Mouse (Mus musculus) G1E (cell line): ENCODE data around the gene Siglec1. TPM values are rescaled to one million over a fixed set of nuclear protein-coding genes. Genes with fewer than 3 reads are reported as not detected.

Experiments used
- ATAC-seq: 2 replicates; pipeline ENCODE4 v1.8.0; 2016; ENCODE audit warnings: mild to moderate bottlenecking; ENCODE audit not compliant: insufficient number of reproducible peaks, poor library complexity, low FRiP score, severe bottlenecking; ENCODE audit errors: extremely low read depth
- DNase-seq: peaks from one replicate; pipeline ENCODE4 v3.0.0; 2012; ENCODE audit warnings: low spot score
- H3K27me3 ChIP-seq: 2 replicates; pipeline ENCODE4 v1.6.1; 2012; ENCODE audit warnings: mild to moderate bottlenecking, low read length, inconsistent platforms; ENCODE audit not compliant: insufficient read depth
- H3K36me3 ChIP-seq: replicated peaks from 2 replicates; pipeline ENCODE3; 2012; ENCODE audit warnings: mild to moderate bottlenecking, inconsistent platforms
- H3K4me1 ChIP-seq: 2 replicates; pipeline ENCODE4 v1.6.1; 2012; ENCODE audit warnings: low read depth, low read length, inconsistent platforms, mixed read lengths; ENCODE audit not compliant: insufficient read depth
- H3K4me3 ChIP-seq: 2 replicates; pipeline ENCODE4 v1.5.1; 2012; ENCODE audit warnings: low read depth, mild to moderate bottlenecking, inconsistent platforms, low read length, moderate library complexity, mixed read lengths
- H3K9me3 ChIP-seq: replicated peaks from 2 replicates; pipeline ENCODE4 v1.6.1; 2012; ENCODE audit warnings: inconsistent platforms
- CTCF ChIP-seq: IDR thresholded peaks from 2 replicates; pipeline ENCODE4 v1.5.1; 2012; ENCODE audit warnings: low read depth, low read length, inconsistent platforms, mixed read lengths
- GATA1 ChIP-seq: IDR thresholded peaks from 2 replicates; pipeline ENCODE4 v1.6.1; 2012; ENCODE audit warnings: borderline replicate concordance, low read length, inconsistent platforms, mixed read lengths
- GATA2 ChIP-seq: IDR thresholded peaks from 2 replicates; pipeline ENCODE4 v1.6.1; 2012; ENCODE audit warnings: low read depth, low read length, inconsistent platforms, borderline replicate concordance
- POLR2AphosphoS5 ChIP-seq: IDR thresholded peaks from 2 replicates; pipeline ENCODE4 v1.6.1; 2012; ENCODE audit warnings: low read depth, low read length, inconsistent platforms; ENCODE audit not compliant: insufficient replicate concordance
- TAL1 ChIP-seq: conservative IDR thresholded peaks from 2 replicates; pipeline ENCODE4 v1.6.1; 2012; ENCODE audit warnings: low read depth, low read length, inconsistent platforms, mixed read lengths
- polyA plus RNA-seq: library from polyadenylated mRNA; stranded (reverse); fragments of >175 nt; gene quantifications from 2 replicates; pipeline ENCODE4 v1.2.3, GENCODE M21; 2012
- total RNA-seq, 2 experiments: library from RNA; stranded (forward) in 1 of 2; stranded (reverse) in 1 of 2; fragments of 200-1000 nt in 1 of 2; fragments of >200 nt in 1 of 2; fragmentation: Nextera tagmentation in 1 of 2; gene quantifications; 2 replicates each; pipeline ENCODE4 v1.2.3; 2014 to 2017

Gene Siglec1
- total and polyA plus RNA-seq, 3 experiments: 0.16 TPM; not detected in 2

DNA sequence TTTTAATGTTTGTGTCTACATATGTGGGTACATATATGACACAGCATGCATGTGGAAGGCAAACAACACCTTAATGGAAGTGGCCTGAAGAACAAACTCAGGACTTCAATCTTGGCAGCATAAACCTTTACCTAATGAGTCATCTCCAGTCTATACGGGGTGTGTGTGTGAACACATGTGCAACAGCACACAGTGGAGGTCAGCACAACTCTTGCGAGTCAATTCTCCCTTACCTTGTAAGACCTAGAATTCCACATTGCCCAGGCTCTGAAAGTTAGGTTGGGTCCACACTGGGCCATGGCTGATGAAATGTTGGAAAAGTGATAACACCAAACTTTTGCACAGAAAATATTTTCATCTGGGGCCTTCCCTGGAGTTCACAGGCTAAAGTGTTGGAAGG is 56.0 kb downstream of the Siglec1 start:
- ATAC-seq: no peak
- TF ChIP-seq GATA1 (no peak), GATA2 (no peak), CTCF (no peak), POLR2AphosphoS5 (no peak), TAL1 (no peak)
- H3K36me3 ChIP-seq: peaks cover 15% of the 10 kb centered on the region
- 0 out of 2 replicates have a peak, but pooled peaks cover 2% of the 10 kb centered on the region for H3K27me3 ChIP-seq
- no peaks in the 10 kb centered on the region for H3K4me1 ChIP-seq
- DNase-seq: no peak
- no peak overlapping the region for H3K4me3 ChIP-seq
- no peaks in the 10 kb centered on the region for H3K9me3 ChIP-seq

DNA sequence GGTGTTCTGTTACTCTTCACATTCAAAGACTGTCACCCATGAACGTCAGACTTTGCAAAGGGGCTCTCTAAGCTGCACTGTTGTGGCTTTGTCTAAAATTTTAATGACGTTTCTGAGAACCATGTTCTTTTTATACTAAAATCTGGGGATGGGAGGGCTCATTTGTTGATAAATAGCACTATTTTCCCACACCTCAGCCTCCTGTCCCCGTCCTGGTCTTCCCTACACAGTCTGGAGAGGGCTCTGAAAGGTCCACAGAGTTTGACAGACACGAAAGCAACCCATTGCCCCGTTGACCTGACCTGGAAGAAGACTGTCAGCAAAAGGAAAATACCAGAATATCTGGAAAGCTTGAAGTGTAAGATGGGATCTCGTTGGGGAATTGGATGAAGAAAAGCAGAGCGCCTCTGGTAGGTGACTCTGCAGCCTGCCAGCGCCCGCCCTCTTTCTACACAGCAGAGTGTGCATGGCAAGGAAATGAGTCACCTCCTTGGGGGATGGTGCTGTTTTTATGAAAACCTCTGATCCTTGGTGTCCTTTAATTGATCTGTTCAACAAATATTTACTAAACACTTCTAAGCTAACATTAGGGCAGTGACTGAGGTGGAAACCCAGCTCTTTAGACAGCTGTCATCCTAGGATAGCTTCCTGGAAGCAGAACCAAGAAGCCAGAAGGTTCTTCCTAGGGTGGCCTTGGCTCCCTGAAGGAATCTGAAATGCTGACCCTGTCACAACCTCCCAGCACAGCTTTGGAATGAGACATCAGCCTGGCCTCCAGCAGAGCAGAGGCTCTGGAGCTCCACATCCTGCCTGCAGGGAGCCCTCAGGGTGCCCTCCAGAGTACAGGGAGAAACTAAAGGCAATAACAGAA is 57.3 kb downstream of the Siglec1 start:
- H3K9me3 ChIP-seq: no peaks in the 10 kb centered on the region
- H3K36me3 ChIP-seq: peaks cover 23% of the 10 kb centered on the region
- DNase-seq: no peak
- no peaks in the 10 kb centered on the region for H3K27me3 ChIP-seq
- H3K4me3 ChIP-seq: no peak overlapping the region
- no peaks in the 10 kb centered on the region for H3K4me1 ChIP-seq
- TF ChIP-seq TAL1: no peak
- TF ChIP-seq CTCF: no peak
- no peak for TF ChIP-seq POLR2AphosphoS5
- no peak for TF ChIP-seq GATA2
- no peak for TF ChIP-seq GATA1
- no peak; the same call in 1 of the 2 replicates for ATAC-seq

DNA sequence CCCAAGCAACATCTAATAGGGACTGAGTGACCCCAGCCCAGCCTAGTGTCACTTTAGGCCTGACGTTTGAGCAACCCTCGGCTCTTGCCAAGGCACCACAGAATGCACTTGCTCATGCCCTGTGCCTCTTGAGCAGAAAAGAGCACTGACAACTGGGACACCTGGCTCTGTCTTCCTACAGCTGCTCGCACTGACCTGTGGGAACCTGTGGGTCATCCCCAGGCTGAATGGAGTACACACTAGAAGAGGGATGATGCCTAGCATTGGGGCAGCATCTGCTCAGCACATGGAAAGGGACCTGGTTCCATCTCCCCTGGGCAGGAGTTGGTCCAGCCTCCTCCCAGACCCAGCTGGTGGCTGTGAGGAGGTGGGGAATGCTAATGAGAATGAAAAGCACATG is 59.6 kb downstream of the Siglec1 start:
- Histone ChIP-seq H3K4me3 (no peak overlapping the region), H3K27me3 (no peaks in the 10 kb centered on the region), H3K36me3 (peaks cover 40% of the 10 kb centered on the region), H3K4me1 (no peaks in the 10 kb centered on the region), H3K9me3 (no peaks in the 10 kb centered on the region)
- DNase-seq (no peak), ATAC-seq (no peak)
- TF ChIP-seq GATA2 (no peak), GATA1 (no peak), CTCF (no peak)

DNA sequence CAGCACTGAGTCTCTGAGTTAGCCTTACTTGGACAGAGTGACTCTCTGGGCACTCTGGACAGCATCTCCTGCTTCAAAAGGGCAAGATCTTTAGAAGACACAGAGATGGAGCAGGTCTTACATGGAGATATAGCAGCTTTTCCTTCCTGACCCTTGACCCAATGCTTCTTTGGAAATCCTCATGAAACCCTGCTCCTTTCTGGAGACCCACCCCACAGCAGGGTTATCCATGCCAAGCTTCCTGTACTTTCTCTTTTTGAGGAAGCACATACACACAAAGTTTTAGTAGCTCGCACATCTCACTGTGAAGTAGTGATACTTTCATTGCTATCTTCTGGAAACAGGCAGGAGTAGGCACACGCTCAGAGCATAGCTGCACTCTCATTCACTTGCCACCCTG is 61.3 kb downstream of the Siglec1 start:
- DNase-seq: no peak

More for the DNA sequence above, 61.3 kb downstream of the Siglec1 start:
- Histone ChIP-seq H3K4me1 (no peaks in the 10 kb centered on the region), H3K9me3 (no peaks in the 10 kb centered on the region), H3K27me3 (no peaks in the 10 kb centered on the region), H3K4me3 (no peak overlapping the region), H3K36me3 (peaks cover 53% of the 10 kb centered on the region)
- TF ChIP-seq GATA2: no peak
- TF ChIP-seq POLR2AphosphoS5: no peak
- no peak for TF ChIP-seq GATA1
- TF ChIP-seq TAL1: no peak
- no peak for TF ChIP-seq CTCF
- ATAC-seq: no peak

Other genes starting within 250 kb of the Siglec1 start
- gene 4930402H24Rik, start 180.4 kb downstream of the Siglec1 start, total RNA-seq (2014; fragmentation: Nextera tagmentation): 16.7 and 23.8 TPM in 2 replicates
- 11.8 and 12.5 TPM in 2 replicates for gene 4930402H24Rik, start 180.4 kb downstream of the Siglec1 start, total RNA-seq (2017)
- gene 4930402H24Rik, start 180.4 kb downstream of the Siglec1 start, polyA plus RNA-seq: 3.4 and 3.5 TPM in 2 replicates
- 17.2 and 19.2 TPM in 2 replicates for gene Atrn, start 180.3 kb downstream of the Siglec1 start, total RNA-seq (2014; fragmentation: Nextera tagmentation)
- 10.2 and 10.6 TPM in 2 replicates for gene Atrn, start 180.3 kb downstream of the Siglec1 start, total RNA-seq (2017)
- gene Atrn, start 180.3 kb downstream of the Siglec1 start, polyA plus RNA-seq: 1.7 and 1.8 TPM in 2 replicates
- not detected in 2 replicates for gene Gfra4, start 43.7 kb downstream of the Siglec1 start, total RNA-seq (2014; fragmentation: Nextera tagmentation)
- gene Gfra4, start 43.7 kb downstream of the Siglec1 start, total RNA-seq (2017): not detected in 2 replicates
- gene Gfra4, start 43.7 kb downstream of the Siglec1 start, polyA plus RNA-seq: not detected in 2 replicates
- gene Adam33, start 23.0 kb downstream of the Siglec1 start, total RNA-seq (2014; fragmentation: Nextera tagmentation): not detected in 2 replicates
- 0.06 and 0.27 TPM in 2 replicates for gene Adam33, start 23.0 kb downstream of the Siglec1 start, total RNA-seq (2017)
- gene Adam33, start 23.0 kb downstream of the Siglec1 start, polyA plus RNA-seq: not detected in 2 replicates
- 0.83 and 0.98 TPM in 2 replicates for gene Hspa12b, start 40.5 kb upstream of the Siglec1 start, total RNA-seq (2014; fragmentation: Nextera tagmentation)
- 1.8 and 2.2 TPM in 2 replicates for gene Hspa12b, start 40.5 kb upstream of the Siglec1 start, total RNA-seq (2017)
- 2.9 TPM in 2 replicates for gene Hspa12b, start 40.5 kb upstream of the Siglec1 start, polyA plus RNA-seq
- gene Gm11037, start 46.7 kb upstream of the Siglec1 start, total RNA-seq (2014; fragmentation: Nextera tagmentation): not detected in 2 replicates
- gene Gm11037, start 46.7 kb upstream of the Siglec1 start, total RNA-seq (2017): not detected in 2 replicates
- not detected in 2 replicates for gene Gm11037, start 46.7 kb upstream of the Siglec1 start, polyA plus RNA-seq
- 81.9 and 98.7 TPM in 2 replicates for gene 1700037H04Rik, start 73.3 kb upstream of the Siglec1 start, total RNA-seq (2014; fragmentation: Nextera tagmentation)
- gene 1700037H04Rik, start 73.3 kb upstream of the Siglec1 start, total RNA-seq (2017): 28.1 and 30.2 TPM in 2 replicates
- gene 1700037H04Rik, start 73.3 kb upstream of the Siglec1 start, polyA plus RNA-seq: 155 and 173 TPM in 2 replicates
- 4.5 and 5.6 TPM in 2 replicates for gene Cenpb, start 93.3 kb upstream of the Siglec1 start, total RNA-seq (2014; fragmentation: Nextera tagmentation)
- 7.4 and 8.6 TPM in 2 replicates for gene Cenpb, start 93.3 kb upstream of the Siglec1 start, total RNA-seq (2017)
- 29.5 and 35.4 TPM in 2 replicates for gene Cenpb, start 93.3 kb upstream of the Siglec1 start, polyA plus RNA-seq
- 14.0 and 85.9 TPM in 2 replicates for gene Cdc25b, start 100.2 kb upstream of the Siglec1 start, total RNA-seq (2014; fragmentation: Nextera tagmentation)
- 12.6 and 14.2 TPM in 2 replicates for gene Cdc25b, start 100.2 kb upstream of the Siglec1 start, total RNA-seq (2017)
- 6.0 and 7.0 TPM in 2 replicates for gene Cdc25b, start 100.2 kb upstream of the Siglec1 start, polyA plus RNA-seq
- gene Spef1, start 100.5 kb upstream of the Siglec1 start, total RNA-seq (2014; fragmentation: Nextera tagmentation): 5.6 TPM in 1 of 2 replicates, not detected in the other
- 1.4 and 1.9 TPM in 2 replicates for gene Spef1, start 100.5 kb upstream of the Siglec1 start, total RNA-seq (2017)
- gene Spef1, start 100.5 kb upstream of the Siglec1 start, polyA plus RNA-seq: 0.75 and 0.78 TPM in 2 replicates
- gene Ap5s1, start 120.3 kb upstream of the Siglec1 start, total RNA-seq (2014; fragmentation: Nextera tagmentation): 5.1 and 31.3 TPM in 2 replicates
- 5.1 and 5.2 TPM in 2 replicates for gene Ap5s1, start 120.3 kb upstream of the Siglec1 start, total RNA-seq (2017)
- 3.3 and 8.4 TPM in 2 replicates for gene Ap5s1, start 120.3 kb upstream of the Siglec1 start, polyA plus RNA-seq
- 18.8 and 21.2 TPM in 2 replicates for gene Mavs, start 147.3 kb upstream of the Siglec1 start, total RNA-seq (2014; fragmentation: Nextera tagmentation)
- gene Mavs, start 147.3 kb upstream of the Siglec1 start, total RNA-seq (2017): 12.2 and 13.9 TPM in 2 replicates
- gene Mavs, start 147.3 kb upstream of the Siglec1 start, polyA plus RNA-seq: 2.3 and 5.6 TPM in 2 replicates
- gene Pank2, start 175.7 kb upstream of the Siglec1 start, total RNA-seq (2014; fragmentation: Nextera tagmentation): 79.5 and 101 TPM in 2 replicates
- gene Pank2, start 175.7 kb upstream of the Siglec1 start, total RNA-seq (2017): 53.3 and 57.4 TPM in 2 replicates
- gene Pank2, start 175.7 kb upstream of the Siglec1 start, polyA plus RNA-seq: 14.9 and 22.6 TPM in 2 replicates